In the genomic region with DNA sequence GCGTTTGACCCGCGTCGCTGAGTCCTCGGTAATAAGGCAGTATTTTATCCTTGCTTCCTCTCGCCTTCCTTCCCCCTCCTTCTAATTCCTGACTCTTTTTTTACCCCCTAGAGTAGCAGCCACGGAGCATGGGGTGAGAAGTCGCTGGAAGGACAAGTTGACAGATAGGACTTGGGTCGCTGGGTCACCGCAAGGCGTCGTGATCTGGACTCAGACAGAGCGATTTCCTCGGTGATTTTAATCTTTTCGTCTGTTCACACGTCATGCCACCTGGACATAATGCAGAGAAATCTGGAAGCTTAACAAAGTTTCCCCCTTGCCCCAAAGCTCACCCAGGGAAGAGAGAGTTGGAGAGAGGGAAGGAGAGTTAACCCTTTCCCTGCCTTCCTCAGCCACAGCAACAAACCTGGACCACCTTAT, we compare ENCODE assay signal across 9 mouse cellular contexts.
DNase-seq lines count a peak whose midpoint lies in the region; ATAC-seq and TF ChIP-seq lines count a peak whose summit lies in the region.
"Had no signal": no experiment of that assay in that cellular context is flagged by ENCODE, and none has a peak within 500 bp of the region (broad histone marks: within the 10 kb centered on the region; RNA-seq: fewer than 3 reads in every experiment).

No protein-coding gene starts in this region.

- TF ChIP-seq POLR2A in lung, adult 2 months (IDR thresholded peaks at IDR 0.05; ENCODE audit: borderline replicate concordance, extremely low read depth, low read depth, low read length), result no peak

- H3K4me3 ChIP-seq in lung, embryonic 14.5 days (ENCODE audit: low read depth, low read length), result no peak overlapping the region
- H3K4me3 ChIP-seq in lung, adult 2 months (replicated peaks; ENCODE audit: extremely low read depth, low read depth, low read length), result no peak overlapping the region
- no peak overlapping the region for H3K4me3 ChIP-seq in embryonic facial prominence, embryonic 12.5 days
- no peak overlapping the region for H3K4me3 ChIP-seq in stomach, embryonic 15.5 days (replicated peaks)
- H3K4me3 ChIP-seq: liver, embryonic 12.5 days had no signal

- H3K36me3 ChIP-seq in lung, embryonic 14.5 days (ENCODE audit: insufficient read depth), result no peaks in the 10 kb centered on the region
- no peaks in the 10 kb centered on the region for H3K36me3 ChIP-seq in embryonic facial prominence, embryonic 12.5 days
- no peaks in the 10 kb centered on the region for H3K36me3 ChIP-seq in stomach, embryonic 15.5 days
- H3K36me3 ChIP-seq: liver, embryonic 12.5 days had no signal

- ATAC-seq in lung, embryonic 14.5 days (ENCODE audit: insufficient read depth), result peak; percentile 67; the same call in 1 of the 2 replicates
- ATAC-seq in embryonic facial prominence, embryonic 12.5 days (ENCODE audit: insufficient number of reproducible peaks, insufficient read depth, low FRiP score, low TSS enrichment), result 0 out of 2 replicates have a peak, but pooled peaks have one; percentile 41
- ATAC-seq in stomach, embryonic 15.5 days (ENCODE audit: insufficient read depth, low FRiP score, low read depth), result no peak
- ATAC-seq: liver, embryonic 12.5 days had no signal

- no peak for TF ChIP-seq CTCF in lung, embryonic 14.5 days (IDR thresholded peaks at IDR 0.05; ENCODE audit: low read depth)
- TF ChIP-seq CTCF in lung, adult 2 months (IDR thresholded peaks at IDR 0.05; ENCODE audit: insufficient read depth, low read length), result no peak

- peak; percentile 68 for DNase-seq in lung, embryonic 14.5 days
- no peak for DNase-seq in lung, adult 2 months
- peak; percentile 74 for DNase-seq in kidney, postnatal 10 days
- DNase-seq in cerebellum, postnatal 4 days (ENCODE audit: low spot score in 2 of 2), result no peak
- no peak for DNase-seq in MN1 (ENCODE audit: low spot score)
- DNase-seq: gastrocnemius, postnatal 10 days had no signal

- H3K9ac ChIP-seq in lung, embryonic 14.5 days, result no peak overlapping the region
- no peak overlapping the region for H3K9ac ChIP-seq in embryonic facial prominence, embryonic 12.5 days
- H3K9ac ChIP-seq in stomach, embryonic 15.5 days, result no peak overlapping the region
- H3K9ac ChIP-seq: liver, embryonic 12.5 days had no signal

- peak overlapping the region; percentile 43 for H3K4me2 ChIP-seq in lung, embryonic 14.5 days
- H3K4me2 ChIP-seq in embryonic facial prominence, embryonic 12.5 days (replicated peaks), result peak overlapping the region; percentile 35
- peak overlapping the region; percentile 34 for H3K4me2 ChIP-seq in stomach, embryonic 15.5 days
- H3K4me2 ChIP-seq: liver, embryonic 12.5 days had no signal

- no peaks in the 10 kb centered on the region for H3K27me3 ChIP-seq in lung, embryonic 14.5 days (ENCODE audit: insufficient read depth, low read length)
- no peaks in the 10 kb centered on the region for H3K27me3 ChIP-seq in embryonic facial prominence, embryonic 12.5 days
- no peaks in the 10 kb centered on the region for H3K27me3 ChIP-seq in stomach, embryonic 15.5 days (replicated peaks)
- H3K27me3 ChIP-seq: liver, embryonic 12.5 days had no signal

- no peaks in the 10 kb centered on the region for H3K9me3 ChIP-seq in lung, embryonic 14.5 days (ENCODE audit: low read depth, low read length)
- H3K9me3 ChIP-seq in embryonic facial prominence, embryonic 12.5 days, result no peaks in the 10 kb centered on the region
- H3K9me3 ChIP-seq in stomach, embryonic 15.5 days, result no peaks in the 10 kb centered on the region
- H3K9me3 ChIP-seq: liver, embryonic 12.5 days had no signal

- 1% methylated on average over 16 of the region's 16 CpGs for WGBS in lung, embryonic 14.5 days
- 15% methylated on average over 16 of the region's 16 CpGs for WGBS in lung, adult 2 months
- 12% methylated on average over 16 of the region's 16 CpGs for WGBS in embryonic facial prominence, embryonic 12.5 days
- WGBS in stomach, embryonic 15.5 days, result 5% methylated on average over 16 of the region's 16 CpGs

- H3K27ac ChIP-seq in lung, embryonic 14.5 days (ENCODE audit: low read depth), result no peak overlapping the region; the same call in 1 of the 2 replicates
- H3K27ac ChIP-seq in embryonic facial prominence, embryonic 12.5 days, result no peak overlapping the region
- H3K27ac ChIP-seq in stomach, embryonic 15.5 days, result no peak overlapping the region
- H3K27ac ChIP-seq: liver, embryonic 12.5 days had no signal

- peaks cover 16% of the 10 kb centered on the region for H3K4me1 ChIP-seq in lung, embryonic 14.5 days (ENCODE audit: insufficient read depth)
- no peaks in the 10 kb centered on the region for H3K4me1 ChIP-seq in lung, adult 2 months (ENCODE audit: control insufficient read depth, insufficient read depth, low read length)
- H3K4me1 ChIP-seq in embryonic facial prominence, embryonic 12.5 days, result peaks cover 25% of the 10 kb centered on the region
- H3K4me1 ChIP-seq in stomach, embryonic 15.5 days, result 0 out of 2 replicates have a peak, but pooled peaks cover 11% of the 10 kb centered on the region
- H3K4me1 ChIP-seq: liver, embryonic 12.5 days had no signal

Comparison
In these comparisons a context has a peak if more than half of its experiments do, and no peak if none do; other contexts are left out.
1. DNase-seq: peak in lung, embryonic 14.5 days (single experiment) and kidney, postnatal 10 days (single experiment); none in lung, adult 2 months (single experiment), cerebellum, postnatal 4 days (0 of 2) and MN1 (single experiment).
2. Peak in every context shown above with its lines, with median percentiles within 50 percentile points of each other: H3K4me2 ChIP-seq.